Mouse (Mus musculus) lung, embryonic 16.5 days (tissue): ENCODE measurements around the gene Gmds. TPM values are rescaled to one million over a fixed set of nuclear protein-coding genes. Genes with fewer than 3 reads are reported as not detected.

Experiments used
- ATAC-seq: fragments of 200-750 bp; cut with Nextera tagmentation; 2 replicates; pipeline ENCODE4 v1.8.0; 2017; ENCODE audit warnings: low read depth, mild to moderate bottlenecking, moderate library complexity
- H3K27ac ChIP-seq: fragments of 300-500 bp; sonication (generic); 2 replicates; pipeline ENCODE4 v1.5.1; 2014; ENCODE audit warnings: mild to moderate bottlenecking, control low read depth, low read length
- H3K27me3 ChIP-seq: fragments of 300-500 bp; sonication (generic); 2 replicates; pipeline ENCODE4 v1.6.1; 2014; ENCODE audit warnings: low read depth, low read length, mixed read lengths; ENCODE audit not compliant: control insufficient read depth, insufficient read depth
- H3K36me3 ChIP-seq: fragments of 300-500 bp; sonication (generic); 2 replicates; pipeline ENCODE4 v1.6.1; 2014; ENCODE audit warnings: low read length; ENCODE audit not compliant: control insufficient read depth, insufficient read depth
- H3K4me1 ChIP-seq: fragments of 300-500 bp; sonication (generic); replicated peaks from 2 replicates; pipeline ENCODE4 v1.6.1; 2014; ENCODE audit warnings: low read length, mixed read lengths; ENCODE audit not compliant: control insufficient read depth, insufficient read depth
- H3K4me2 ChIP-seq: fragments of 300-500 bp; sonication (generic); 2 replicates; pipeline ENCODE4 v1.6.1; 2014; ENCODE audit warnings: low read depth, low read length, control low read depth
- H3K4me3 ChIP-seq: fragments of 300-500 bp; sonication (generic); 2 replicates; pipeline ENCODE4 v1.5.1; 2014; ENCODE audit warnings: mild to moderate bottlenecking, low read length, control low read depth
- H3K9ac ChIP-seq: fragments of 300-500 bp; sonication (generic); 2 replicates; pipeline ENCODE4 v1.6.1; 2014; ENCODE audit warnings: low read length, control low read depth
- H3K9me3 ChIP-seq: fragments of 300-500 bp; sonication (generic); 2 replicates; pipeline ENCODE4 v1.6.1; 2016; ENCODE audit warnings: low read length; ENCODE audit not compliant: control insufficient read depth
- WGBS: fragments of 180-500 bp; shearing (Covaris S2); extraction: QIAGEN DNeasy Blood & Tissue Kit; methylation state at CpG from one replicate; pipeline ENCODE4 v1.1.7; 2014; 5-methylcytosine and 5-hydroxymethylcytosine counted together
- polyA plus RNA-seq: library from polyadenylated mRNA; unstranded; fragments of >200 nt; fragmentation: Nextera tagmentation; extraction: Ambion mirVana; gene quantifications from 2 replicates; pipeline ENCODE4 v1.2.1, GENCODE M21; 2015

Gmds gene
- polyA plus RNA-seq, 1 experiment from 2014 or later = 20.8 TPM

- Histone ChIP-seq H3K9ac (no peak overlapping the region), H3K27me3 (peaks cover 28% of the 10 kb centered on the region), H3K4me3 (no peak overlapping the region), H3K36me3 (no peaks in the 10 kb centered on the region), H3K4me1 (no peaks in the 10 kb centered on the region), H3K27ac (no peak overlapping the region), H3K4me2 (no peak overlapping the region), H3K9me3 (no peaks in the 10 kb centered on the region)
- 49% methylated on average over 6 of the region's 6 CpGs for WGBS
- ATAC-seq = peak; percentile 97
Observed at GRCm38 (mm10) chr13:32055321-32055720, 283.2 kb downstream of the Gmds start.

GRCm38 (mm10) chr13:32053587-32053986 is 285.0 kb downstream of the Gmds start:
- Histone ChIP-seq H3K36me3 (no peaks in the 10 kb centered on the region), H3K27ac (no peak overlapping the region), H3K9ac (no peak overlapping the region), H3K4me2 (no peak overlapping the region), H3K4me3 (no peak overlapping the region), H3K9me3 (no peaks in the 10 kb centered on the region), H3K4me1 (no peaks in the 10 kb centered on the region), H3K27me3 (peaks cover 22% of the 10 kb centered on the region)
- ATAC-seq = no peak

GRCm38 (mm10) chr13:32047980-32048959 is 290.3 kb downstream of the Gmds start:
- Histone ChIP-seq H3K27ac (peak overlapping the region; percentile 66), H3K27me3 (peaks cover 26% of the 10 kb centered on the region), H3K9ac (no peak overlapping the region), H3K9me3 (no peaks in the 10 kb centered on the region), H3K36me3 (no peaks in the 10 kb centered on the region), H3K4me1 (no peaks in the 10 kb centered on the region; the same call in 1 of the 2 replicates), H3K4me2 (no peak overlapping the region), H3K4me3 (no peak overlapping the region)
- peak; percentile 88 for ATAC-seq
- WGBS = 33% methylated on average over 6 of the region's 6 CpGs

GRCm38 (mm10) chr13:32046961-32047360 is 291.6 kb downstream of the Gmds start:
- H3K27ac ChIP-seq = no peak overlapping the region
- peaks cover 19% of the 10 kb centered on the region for H3K27me3 ChIP-seq
- ATAC-seq = no peak
- H3K4me2 ChIP-seq = no peak overlapping the region
- H3K4me1 ChIP-seq = no peaks in the 10 kb centered on the region; the same call in 1 of the 2 replicates
- H3K36me3 ChIP-seq = no peaks in the 10 kb centered on the region
- no peak overlapping the region for H3K9ac ChIP-seq
- H3K9me3 ChIP-seq = no peaks in the 10 kb centered on the region
- WGBS = 42% methylated on average over 4 of the region's 4 CpGs
- no peak overlapping the region for H3K4me3 ChIP-seq

- ATAC-seq = no peak
- Histone ChIP-seq H3K9me3 (no peaks in the 10 kb centered on the region), H3K4me3 (no peak overlapping the region), H3K27me3 (peaks cover 5% of the 10 kb centered on the region; the same call in 1 of the 2 replicates), H3K9ac (no peak overlapping the region), H3K4me2 (no peak overlapping the region), H3K27ac (no peak overlapping the region), H3K4me1 (no peaks in the 10 kb centered on the region), H3K36me3 (no peaks in the 10 kb centered on the region)
- 36% methylated on average over 2 of the region's 2 CpGs for WGBS
Observed at GRCm38 (mm10) chr13:32042748-32043147, 295.8 kb downstream of the Gmds start.

GRCm38 (mm10) chr13:32040822-32041221 is 297.7 kb downstream of the Gmds start:
- Histone ChIP-seq H3K27me3 (no peaks in the 10 kb centered on the region; the same call in 1 of the 2 replicates), H3K27ac (no peak overlapping the region), H3K9me3 (no peaks in the 10 kb centered on the region), H3K4me2 (no peak overlapping the region), H3K9ac (no peak overlapping the region), H3K4me3 (no peak overlapping the region), H3K36me3 (no peaks in the 10 kb centered on the region), H3K4me1 (no peaks in the 10 kb centered on the region)
- ATAC-seq = no peak
- 88% methylated on average over 1 of the region's 1 CpGs for WGBS

- Histone ChIP-seq H3K27ac (no peak overlapping the region), H3K4me2 (no peak overlapping the region), H3K36me3 (no peaks in the 10 kb centered on the region), H3K9ac (no peak overlapping the region), H3K4me1 (no peaks in the 10 kb centered on the region), H3K27me3 (no peaks in the 10 kb centered on the region; the same call in 1 of the 2 replicates), H3K9me3 (no peaks in the 10 kb centered on the region), H3K4me3 (no peak overlapping the region)
- 66% methylated on average over 5 of the region's 5 CpGs for WGBS
- no peak for ATAC-seq
Observed at GRCm38 (mm10) chr13:32036902-32037301, 301.6 kb downstream of the Gmds start.

GRCm38 (mm10) chr13:32034799-32035448 is 303.6 kb downstream of the Gmds start:
- Histone ChIP-seq H3K27me3 (no peaks in the 10 kb centered on the region; the same call in 1 of the 2 replicates), H3K4me3 (no peak overlapping the region), H3K4me1 (no peaks in the 10 kb centered on the region), H3K4me2 (no peak overlapping the region), H3K9me3 (no peaks in the 10 kb centered on the region), H3K36me3 (no peaks in the 10 kb centered on the region), H3K9ac (no peak overlapping the region), H3K27ac (no peak overlapping the region)
- 52% methylated on average over 6 of the region's 6 CpGs for WGBS
- no peak for ATAC-seq

- H3K36me3 ChIP-seq = no peaks in the 10 kb centered on the region
- H3K4me3 ChIP-seq = no peak overlapping the region
- no peaks in the 10 kb centered on the region for H3K9me3 ChIP-seq
- no peak overlapping the region for H3K4me2 ChIP-seq
- no peaks in the 10 kb centered on the region for H3K4me1 ChIP-seq
- ATAC-seq = no peak
- WGBS = 79% methylated on average over 8 of the region's 8 CpGs
- H3K27me3 ChIP-seq = no peaks in the 10 kb centered on the region; the same call in 1 of the 2 replicates
- no peak overlapping the region for H3K27ac ChIP-seq
- no peak overlapping the region for H3K9ac ChIP-seq
Observed at GRCm38 (mm10) chr13:32034139-32034538, 304.4 kb downstream of the Gmds start.
